In the genomic region with DNA sequence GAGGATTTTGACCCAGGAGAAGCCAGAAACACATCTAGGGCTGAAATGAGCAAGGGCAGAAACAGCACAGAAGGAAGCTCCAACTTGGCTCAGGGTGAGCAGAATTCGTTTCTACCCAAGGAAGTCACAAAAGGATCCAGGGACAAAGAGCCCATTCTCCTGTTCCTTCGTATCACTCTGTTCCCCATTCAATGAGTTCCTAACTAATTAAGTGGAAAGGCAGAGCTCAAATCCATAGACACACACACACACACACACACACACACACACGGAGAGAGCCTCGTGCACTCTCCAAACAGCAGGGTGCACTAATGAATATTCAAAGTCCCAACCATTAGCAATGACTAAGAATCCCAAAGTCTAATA, we compare ENCODE assay signal across 8 mouse cellular contexts. TPM values are rescaled to one million over a fixed set of nuclear protein-coding genes. Genes with fewer than 3 reads are reported as not detected.
DNase-seq lines count a peak whose midpoint lies in the region; ATAC-seq lines count a peak whose summit lies in the region.

No protein-coding gene starts in this region.

- H3K4me3 ChIP-seq in intestine, embryonic 14.5 days (ENCODE audit: low read depth, low read length), result no peak overlapping the region
- no peak overlapping the region for H3K4me3 ChIP-seq in intestine, embryonic 15.5 days (replicated peaks)
- H3K4me3 ChIP-seq in forebrain, embryonic 11.5 days (ENCODE audit: low read depth, low read length), result no peak overlapping the region
- H3K4me3 ChIP-seq in liver, embryonic 16.5 days (ENCODE audit: low read depth, low read length), result peak overlapping the region; percentile 51

- no peak for ATAC-seq in intestine, embryonic 14.5 days (replicated peaks; ENCODE audit: low FRiP score, low TSS enrichment, low read depth)
- ATAC-seq in intestine, embryonic 15.5 days, result no peak
- ATAC-seq in forebrain, embryonic 11.5 days (replicated peaks; ENCODE audit: low FRiP score), result peak; percentile 62
- ATAC-seq in liver, embryonic 16.5 days (ENCODE audit: low read depth), result no peak

- no peak for DNase-seq in intestine, embryonic 14.5 days (ENCODE audit: low spot score)
- DNase-seq in MEL-GATA-1-ER (ENCODE audit: extremely low read depth, low read depth), result peak; percentile 29
- DNase-seq in forebrain, embryonic 11.5 days (ENCODE audit: low spot score), result peak; percentile 85
- no peak for DNase-seq in cerebellum, adult 9-10 months
- DNase-seq in urinary bladder, adult 18-20 months (ENCODE audit: low spot score in 2 of 2), result no peak
- DNase-seq in ovary, postnatal 36 days (ENCODE audit: low spot score), result no peak

- H3K27me3 ChIP-seq in intestine, embryonic 14.5 days (replicated peaks; ENCODE audit: control insufficient read depth, insufficient read depth, low read length), result no peaks in the 10 kb centered on the region
- H3K27me3 ChIP-seq in intestine, embryonic 15.5 days (replicated peaks), result no peaks in the 10 kb centered on the region
- H3K27me3 ChIP-seq in forebrain, embryonic 11.5 days (ENCODE audit: control insufficient read depth, insufficient read depth, low read length), result no peaks in the 10 kb centered on the region
- H3K27me3 ChIP-seq in liver, embryonic 16.5 days (ENCODE audit: control insufficient read depth, insufficient read depth, low read depth, low read length), result no peaks in the 10 kb centered on the region

- no peak overlapping the region for H3K4me2 ChIP-seq in intestine, embryonic 14.5 days (ENCODE audit: low read length)
- H3K4me2 ChIP-seq in intestine, embryonic 15.5 days (replicated peaks), result no peak overlapping the region
- H3K4me2 ChIP-seq in forebrain, embryonic 11.5 days (ENCODE audit: low read depth, low read length, severe bottlenecking), result peak overlapping the region; percentile 24
- H3K4me2 ChIP-seq in liver, embryonic 16.5 days (ENCODE audit: low read depth, low read length), result peak overlapping the region; percentile 70

- H3K4me1 ChIP-seq in intestine, embryonic 14.5 days (replicated peaks; ENCODE audit: control insufficient read depth, insufficient read depth, low read length), result peaks cover 4% of the 10 kb centered on the region
- 0 out of 2 replicates have a peak, but pooled peaks cover 6% of the 10 kb centered on the region for H3K4me1 ChIP-seq in intestine, embryonic 15.5 days (replicated peaks)
- H3K4me1 ChIP-seq in forebrain, embryonic 11.5 days (replicated peaks; ENCODE audit: control insufficient read depth, insufficient read depth, low read length), result peaks cover 34% of the 10 kb centered on the region
- peaks cover 61% of the 10 kb centered on the region for H3K4me1 ChIP-seq in liver, embryonic 16.5 days (ENCODE audit: control insufficient read depth, low read depth, low read length)

- no peak overlapping the region for H3K9ac ChIP-seq in intestine, embryonic 14.5 days (ENCODE audit: low read length)
- H3K9ac ChIP-seq in intestine, embryonic 15.5 days, result no peak overlapping the region
- H3K9ac ChIP-seq in forebrain, embryonic 11.5 days (ENCODE audit: low read length), result peak overlapping the region; percentile 41; the same call in 1 of the 2 replicates
- peak overlapping the region; percentile 50 for H3K9ac ChIP-seq in liver, embryonic 16.5 days (ENCODE audit: low read depth, low read length)

- 52% methylated on average over 4 of the region's 4 CpGs for WGBS in intestine, embryonic 14.5 days
- WGBS in intestine, embryonic 15.5 days, result 58% methylated on average over 4 of the region's 4 CpGs
- 3% methylated on average over 4 of the region's 4 CpGs for WGBS in forebrain, embryonic 11.5 days
- 20% methylated on average over 4 of the region's 4 CpGs for WGBS in liver, embryonic 16.5 days (ENCODE audit: insufficient replicate concordance)

- peak overlapping the region; percentile 40; the same call in 1 of the 2 replicates for H3K27ac ChIP-seq in intestine, embryonic 14.5 days (ENCODE audit: low read depth)
- H3K27ac ChIP-seq in intestine, embryonic 15.5 days, result no peak overlapping the region
- H3K27ac ChIP-seq in forebrain, embryonic 11.5 days (ENCODE audit: low read depth, low read length), result peak overlapping the region; percentile 95
- H3K27ac ChIP-seq in liver, embryonic 16.5 days (ENCODE audit: low read length), result peak overlapping the region; percentile 91

- no peaks in the 10 kb centered on the region for H3K36me3 ChIP-seq in intestine, embryonic 14.5 days (ENCODE audit: control insufficient read depth, insufficient read depth, low read length)
- H3K36me3 ChIP-seq in intestine, embryonic 15.5 days, result no peaks in the 10 kb centered on the region
- H3K36me3 ChIP-seq in forebrain, embryonic 11.5 days (ENCODE audit: control insufficient read depth, insufficient read depth, low read length), result no peaks in the 10 kb centered on the region
- H3K36me3 ChIP-seq in liver, embryonic 16.5 days (ENCODE audit: control insufficient read depth, insufficient read depth), result no peaks in the 10 kb centered on the region

- H3K9me3 ChIP-seq in intestine, embryonic 14.5 days (ENCODE audit: control insufficient read depth, low read length), result no peaks in the 10 kb centered on the region
- H3K9me3 ChIP-seq in intestine, embryonic 15.5 days, result no peaks in the 10 kb centered on the region
- H3K9me3 ChIP-seq in forebrain, embryonic 11.5 days (ENCODE audit: control insufficient read depth, low read length), result no peaks in the 10 kb centered on the region; the same call in 1 of the 2 replicates
- H3K9me3 ChIP-seq in liver, embryonic 16.5 days (replicated peaks; ENCODE audit: control insufficient read depth, low read length), result no peaks in the 10 kb centered on the region

RNA-seq across cellular contexts. Expression of a gene that starts 54.0 kb away (rescaled TPM):
- polyA plus RNA-seq in intestine, embryonic 14.5 days (2014; fragmentation: Nextera tagmentation; extraction: Ambion mirVana), result 18.2 and 22.1 TPM in 2 replicates
- polyA plus RNA-seq in intestine, embryonic 15.5 days (2015; fragmentation: Nextera tagmentation; extraction: Ambion mirVana), result 13.3 and 14.2 TPM in 2 replicates
- 34.2 and 35.7 TPM in 2 replicates for polyA plus RNA-seq in forebrain, embryonic 11.5 days (2014; fragmentation: Nextera tagmentation; extraction: Ambion mirVana)
- 7.6 and 9.2 TPM in 2 replicates for polyA plus RNA-seq in liver, embryonic 16.5 days (2015; fragmentation: Nextera tagmentation; extraction: Ambion mirVana)

Comparison
In these comparisons a context has a peak if more than half of its experiments do, and no peak if none do; other contexts are left out.
1. DNase-seq: peak in MEL-GATA-1-ER (single experiment) and forebrain, embryonic 11.5 days (single experiment); none in intestine, embryonic 14.5 days (single experiment), cerebellum, adult 9-10 months (single experiment), urinary bladder, adult 18-20 months (0 of 2) and ovary, postnatal 36 days (single experiment).
2. H3K4me2 ChIP-seq: peak in forebrain, embryonic 11.5 days (single experiment) and liver, embryonic 16.5 days (single experiment); none in intestine, embryonic 14.5 days (single experiment) and intestine, embryonic 15.5 days (single experiment).
3. H3K9ac ChIP-seq: peak in forebrain, embryonic 11.5 days (single experiment) and liver, embryonic 16.5 days (single experiment); none in intestine, embryonic 14.5 days (single experiment) and intestine, embryonic 15.5 days (single experiment).